Mouse (Mus musculus): ENCODE data around the gene Gm11099. TPM values are rescaled to one million over a fixed set of nuclear protein-coding genes. Genes with fewer than 3 reads are reported as not detected.

The Gm11099 gene
- not detected for total RNA-seq (2021)
- long read RNA-seq, experiment 1, result 0 reads
- long read RNA-seq, experiment 2, partial matches to known transcripts, result 0 of 1 reads
- long read RNA-seq, experiment 2, other reads (novel, unspliced or antisense), result 1 of 1 reads

DNA sequence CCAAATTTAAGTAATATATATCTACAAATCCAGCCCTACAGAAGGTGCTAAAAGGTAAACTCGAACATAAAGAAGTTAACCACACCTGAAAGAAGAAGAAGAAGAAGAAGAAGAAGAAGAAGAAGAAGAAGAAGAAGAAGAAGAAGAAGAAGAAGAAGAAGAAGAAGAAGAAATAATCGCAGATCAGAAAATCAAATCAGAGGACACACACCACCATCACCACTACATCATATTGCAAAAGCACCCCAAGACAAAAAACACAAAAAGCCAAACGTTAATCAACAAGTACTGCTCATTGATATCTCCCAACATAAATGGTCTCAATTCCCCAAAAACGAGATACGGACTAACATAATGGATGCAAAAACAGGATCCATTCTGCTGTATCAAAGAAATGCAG, at the start of gene Gm11099:
Gm11099 (plus strand) TSS at position 301 of the 400 bp plus-strand sequence.
- DNase-seq (ENCODE audit: low spot score in 2 of 2), result no peak

DNA sequence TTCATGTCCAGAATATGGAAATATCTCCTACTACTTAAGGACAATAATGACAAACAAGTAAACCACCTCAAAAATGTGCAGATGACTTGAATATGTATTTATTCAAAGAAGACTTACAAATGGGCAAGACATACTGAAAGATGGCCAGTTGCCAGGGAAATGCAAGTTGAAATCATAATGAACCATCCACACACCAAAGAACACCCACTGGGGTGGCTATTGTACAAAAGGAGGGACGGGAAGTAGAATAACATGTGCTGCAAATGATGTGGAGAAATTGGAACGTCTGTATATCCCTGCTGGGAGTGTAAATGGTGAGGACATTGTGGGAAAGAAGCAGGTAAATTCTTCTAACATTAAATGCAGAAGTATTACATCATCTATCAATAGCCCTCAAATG, 46.3 kb upstream of the Gm11099 start:
- no peak for DNase-seq (ENCODE audit: low spot score in 2 of 2)

DNA sequence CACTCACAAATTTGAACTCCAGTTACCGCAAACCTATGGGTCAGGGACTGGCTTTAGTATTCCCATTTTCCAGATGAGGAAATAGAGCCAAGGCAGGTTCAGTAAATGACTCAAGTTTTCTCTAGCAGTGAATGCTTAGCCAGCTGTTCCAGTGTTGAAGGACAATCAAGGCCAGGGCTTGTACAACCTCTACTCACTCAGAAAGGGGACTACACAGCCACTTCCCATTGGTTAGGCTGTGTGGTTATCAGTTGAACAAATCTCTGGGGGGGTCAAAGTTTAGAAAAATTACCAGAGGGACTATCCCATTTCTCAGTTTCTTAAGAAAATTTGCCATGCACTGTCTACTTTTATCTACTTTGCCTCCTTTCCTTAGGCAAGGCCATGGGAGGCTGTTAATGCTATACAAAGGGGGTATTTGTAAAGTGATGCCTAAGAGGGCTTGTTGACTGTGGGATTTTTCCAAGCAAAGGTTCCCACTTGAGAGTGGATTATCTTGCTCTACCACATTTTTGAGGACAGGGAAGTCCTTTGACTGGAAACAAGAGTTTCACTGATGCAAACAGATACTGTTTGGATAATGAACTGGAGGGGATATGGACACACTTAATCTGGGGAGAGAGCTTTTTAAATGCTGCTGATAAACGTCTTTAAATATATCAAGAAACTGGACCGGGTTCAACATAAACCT, 30.2 kb upstream of the Gm11099 start:
- no peak for DNase-seq (ENCODE audit: low spot score in 2 of 2)

DNA sequence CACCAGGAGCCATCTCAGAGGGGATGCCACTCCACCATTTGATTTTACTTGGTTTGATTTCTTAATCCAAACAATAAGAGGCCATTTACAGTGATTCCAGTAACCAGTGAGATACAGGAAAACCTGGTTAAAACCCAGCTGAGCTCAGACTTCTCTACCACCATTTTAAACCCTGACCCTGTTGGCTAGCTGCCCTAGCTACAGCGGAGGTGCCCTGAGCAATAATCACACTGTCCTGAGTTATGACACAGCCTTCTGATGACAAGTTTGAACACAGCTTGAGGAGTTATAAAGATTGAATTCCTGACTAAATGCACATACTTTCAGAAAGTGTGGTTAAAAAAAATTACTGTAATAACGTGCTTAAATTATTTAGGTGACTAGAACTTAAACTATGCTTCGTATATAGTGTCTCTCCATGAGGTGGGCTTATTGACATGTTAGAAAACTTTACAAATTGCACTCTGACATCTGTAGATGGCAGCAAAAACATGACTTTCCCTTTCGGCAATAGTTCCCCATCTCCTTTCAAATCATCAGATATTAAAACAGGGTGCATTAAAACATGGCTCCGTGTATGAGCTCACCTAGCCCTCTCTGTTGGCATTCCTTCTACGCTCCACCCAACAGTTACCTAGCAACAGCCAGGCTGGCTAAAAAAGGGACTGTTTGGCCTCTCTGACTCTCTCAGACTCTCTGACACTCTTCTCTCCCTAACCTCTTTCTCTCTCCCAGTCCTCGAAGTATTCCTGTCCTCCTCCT, 29.1 kb upstream of the Gm11099 start:
- DNase-seq (ENCODE audit: low spot score in 2 of 2), result peak in 1 of 2 experiments; percentile 55

DNA sequence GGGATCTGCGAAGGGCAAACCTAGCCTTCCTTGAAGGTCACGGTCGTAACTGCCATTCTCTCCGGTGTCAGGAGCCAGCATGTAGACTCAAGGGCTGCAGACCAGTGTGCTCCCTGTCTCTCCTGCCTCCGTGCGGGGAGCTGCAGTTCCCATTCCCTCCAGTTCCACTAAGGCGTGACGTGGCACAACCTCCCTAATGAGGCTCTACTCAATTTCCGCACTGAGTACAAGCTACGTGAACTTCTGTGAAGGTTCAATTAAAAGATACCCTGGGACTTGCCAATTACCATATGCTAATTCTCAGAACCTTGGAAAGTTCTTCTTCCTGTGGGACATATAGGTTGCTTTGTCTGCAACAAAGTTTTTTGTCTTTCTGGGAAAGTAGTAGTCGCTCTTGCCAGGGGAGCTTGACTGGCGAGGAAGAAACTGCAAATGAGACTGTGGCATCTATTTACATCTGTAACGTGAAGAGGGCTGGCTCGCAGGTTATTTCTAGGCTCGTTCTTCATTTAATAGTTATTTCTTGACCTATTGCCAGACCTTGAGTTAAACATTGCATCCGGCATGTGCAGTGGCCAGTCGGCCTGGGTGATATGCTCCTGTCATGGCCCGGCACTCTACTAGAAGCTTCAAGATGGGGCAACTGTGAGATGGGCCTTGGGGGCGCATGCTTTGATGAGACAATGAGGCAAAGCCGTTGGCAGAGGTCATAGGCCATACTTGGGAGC, 26.8 kb upstream of the Gm11099 start:
- DNase-seq (ENCODE audit: low spot score in 2 of 2), result no peak

DNA sequence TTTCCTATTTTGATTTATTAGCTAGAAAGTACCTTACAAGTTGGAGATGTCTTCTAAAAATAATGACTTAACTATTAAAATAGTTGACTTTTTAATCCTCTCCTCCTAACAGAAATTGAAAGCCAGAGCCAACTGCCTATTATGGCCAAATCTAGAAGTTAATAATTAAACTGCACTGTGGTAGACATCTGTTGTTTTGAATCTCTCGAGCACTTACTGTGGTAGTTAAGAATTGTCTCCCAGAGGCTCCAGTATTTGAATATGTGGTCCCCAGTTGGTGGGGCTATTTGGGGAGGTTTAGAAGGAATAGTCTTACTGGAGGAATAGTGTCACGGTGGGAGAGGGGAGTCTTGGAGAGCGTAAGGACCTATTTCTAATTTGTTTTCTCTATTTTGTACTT, 18.2 kb upstream of the Gm11099 start:
- peak in 1 of 2 experiments; percentile 26 for DNase-seq (ENCODE audit: low spot score in 2 of 2)

DNA sequence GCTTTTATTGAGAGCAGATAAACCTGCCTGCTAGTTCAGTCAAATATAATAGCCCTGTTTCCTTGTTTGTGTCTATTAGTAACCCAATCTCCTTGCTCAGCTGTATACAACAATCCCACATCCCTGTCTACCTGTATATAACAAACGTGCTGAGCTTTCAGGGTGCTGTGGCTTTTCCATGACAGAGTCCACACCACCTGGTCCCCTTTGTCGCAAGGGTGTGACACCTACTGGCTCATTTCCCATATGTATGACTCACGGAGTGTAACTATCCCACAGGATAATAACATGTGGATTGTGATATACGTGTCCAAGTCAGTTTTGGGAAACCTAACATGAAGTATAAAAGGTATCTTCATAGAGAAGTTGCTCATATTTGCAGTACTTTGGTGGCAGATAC, 16.8 kb upstream of the Gm11099 start:
- DNase-seq (ENCODE audit: low spot score in 2 of 2), result no peak

DNA sequence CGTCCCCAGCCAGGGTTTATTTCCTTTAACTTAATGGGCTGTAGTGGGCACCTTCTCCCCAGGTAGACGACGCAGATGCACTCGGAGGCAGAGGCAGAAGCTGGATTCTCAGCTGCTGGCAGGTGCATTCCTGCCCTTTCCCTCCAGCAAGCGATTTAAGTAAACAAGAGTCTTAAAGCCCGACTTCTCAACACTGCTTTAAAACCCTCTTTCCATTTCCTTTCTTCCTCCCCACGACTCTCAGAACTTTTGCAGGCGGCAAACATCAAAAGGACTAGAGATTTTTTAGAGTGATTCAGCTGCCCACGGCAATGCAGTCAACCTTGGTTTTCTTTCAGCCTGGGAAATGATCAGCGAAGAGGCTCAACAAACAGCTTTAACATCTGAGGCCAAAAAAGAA, 14.7 kb upstream of the Gm11099 start:
- DNase-seq (ENCODE audit: low spot score in 2 of 2), result no peak

DNA sequence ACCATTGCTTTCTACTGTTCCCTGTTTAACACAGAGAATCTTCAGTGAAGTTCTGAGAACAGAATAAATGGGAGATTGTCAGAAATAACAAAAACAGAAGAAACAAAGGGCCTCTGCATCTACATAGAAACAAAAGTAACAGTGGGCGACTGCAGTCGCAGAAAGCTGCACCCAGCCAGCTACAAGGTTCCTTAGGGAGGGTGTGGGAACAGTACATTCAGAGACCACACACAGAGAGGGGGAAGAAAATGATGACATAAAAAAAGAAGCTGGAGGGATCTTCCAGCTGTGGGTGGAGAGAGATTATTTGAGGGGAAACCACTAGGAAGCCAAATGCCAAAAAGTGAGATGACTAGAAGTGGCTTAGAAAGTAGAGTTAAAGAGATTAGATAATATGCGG, 20.6 kb downstream of the Gm11099 start:
- no peak for DNase-seq (ENCODE audit: low spot score in 2 of 2)

DNA sequence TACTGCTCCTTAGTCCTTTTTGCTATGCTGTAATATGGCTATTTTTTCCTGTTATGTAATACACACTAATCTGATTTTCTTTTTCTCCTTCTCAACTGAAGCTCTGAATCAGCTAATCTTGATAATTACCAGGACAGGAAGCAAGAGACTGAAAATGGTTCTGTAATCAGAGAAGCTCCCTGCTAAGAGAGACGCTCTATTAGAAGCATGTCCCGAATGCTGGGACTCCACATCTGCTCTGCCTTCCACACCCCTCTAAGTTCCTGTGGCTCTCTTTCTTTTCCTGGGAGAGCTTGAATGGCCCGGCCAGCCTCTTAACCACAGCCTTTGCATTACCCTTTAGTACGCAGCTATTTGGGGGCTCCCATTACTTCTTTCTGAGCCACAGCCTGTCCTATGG, 45.8 kb downstream of the Gm11099 start:
- DNase-seq (ENCODE audit: low spot score in 2 of 2), result no peak

DNA sequence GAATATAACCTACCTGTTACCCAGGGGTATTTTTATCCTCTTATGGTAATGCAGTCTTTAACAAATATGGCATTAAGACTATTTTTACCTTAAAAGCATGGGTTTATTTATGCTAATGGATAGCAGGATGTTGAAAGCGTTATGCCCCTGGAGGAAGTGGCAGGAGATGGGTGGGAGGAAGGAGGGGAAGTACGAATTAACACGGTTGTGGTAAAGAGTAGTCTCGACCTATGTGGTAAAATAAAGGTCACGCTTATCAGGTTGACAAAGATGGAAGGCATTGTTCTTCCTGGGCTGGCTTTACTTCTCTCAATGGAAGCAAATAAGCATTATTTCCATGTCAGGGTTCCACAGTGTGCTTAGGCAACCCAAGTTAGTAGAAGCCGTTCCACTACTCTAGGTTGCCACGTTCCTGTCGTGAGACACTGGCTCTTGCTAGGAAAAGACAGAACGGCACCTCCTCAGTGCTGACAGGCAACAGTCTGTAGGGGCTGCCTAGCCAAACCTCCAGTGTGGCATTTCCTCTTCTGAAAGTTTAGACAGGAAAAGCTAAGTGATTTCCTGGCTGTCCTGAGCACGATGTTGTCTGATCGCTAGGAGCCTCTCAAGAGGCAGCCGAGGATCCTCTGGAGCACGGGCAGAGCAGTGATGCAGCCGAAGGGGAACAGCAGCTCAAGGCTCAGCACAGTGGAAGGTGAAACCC, 47.7 kb downstream of the Gm11099 start:
- no peak for DNase-seq (ENCODE audit: low spot score in 2 of 2)

DNA sequence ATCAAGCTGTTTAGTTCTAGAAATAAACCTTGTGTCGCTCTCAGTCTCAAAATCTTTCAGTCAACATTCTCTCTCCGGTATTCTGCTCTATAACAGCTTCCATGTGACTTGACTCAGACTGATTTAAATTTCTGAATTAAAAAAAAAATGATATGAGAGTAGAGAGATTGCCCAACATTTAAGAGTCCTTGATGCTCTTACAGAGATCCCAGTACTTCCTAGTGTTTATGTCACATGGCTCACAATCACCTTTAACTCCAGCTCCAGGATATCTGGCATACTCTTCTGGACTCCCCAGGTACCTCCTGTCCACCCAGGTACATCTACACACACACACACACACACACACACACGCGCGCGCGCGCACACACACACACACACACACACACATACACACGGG, 53.1 kb downstream of the Gm11099 start:
- no peak for DNase-seq (ENCODE audit: low spot score in 2 of 2)

DNA sequence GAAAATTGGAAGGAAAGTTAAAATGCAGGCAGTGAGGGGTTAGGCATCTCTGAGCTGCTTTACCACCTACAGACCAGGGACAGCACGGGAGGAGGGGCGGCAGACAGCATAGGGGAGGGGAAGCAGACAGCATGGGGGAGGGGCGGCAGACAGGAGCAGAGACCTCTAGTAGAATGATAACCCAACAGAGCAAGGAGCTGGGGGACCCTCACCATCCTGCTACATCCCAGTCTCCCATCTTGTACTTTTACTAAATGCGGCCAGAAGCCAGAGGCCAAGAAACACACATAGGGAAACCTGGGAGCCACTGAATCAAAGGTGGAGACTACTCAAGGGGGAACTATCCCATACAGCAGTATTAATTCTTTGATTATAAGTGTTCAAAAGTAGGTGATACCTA, 59.1 kb downstream of the Gm11099 start:
- DNase-seq (ENCODE audit: low spot score in 2 of 2), result no peak

DNA sequence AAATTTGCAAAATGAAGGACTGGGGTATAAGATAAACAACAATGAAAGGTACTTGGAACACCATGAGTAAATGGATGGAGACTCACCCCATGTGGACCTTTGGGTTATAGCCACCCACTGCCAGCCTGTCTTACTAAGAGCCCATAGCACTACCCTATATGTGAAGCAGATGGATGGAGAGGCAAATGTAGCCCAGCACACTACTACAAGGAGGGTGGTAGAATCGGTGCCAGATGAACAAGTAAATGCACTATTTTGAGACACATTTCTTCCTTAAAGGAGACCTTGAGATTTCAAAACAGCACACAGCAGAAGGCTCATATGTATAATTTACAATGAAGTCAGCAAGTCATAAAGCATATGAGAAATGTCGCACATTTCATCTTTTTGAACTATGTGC, 66.3 kb downstream of the Gm11099 start:
- DNase-seq (ENCODE audit: low spot score in 2 of 2), result no peak

DNA sequence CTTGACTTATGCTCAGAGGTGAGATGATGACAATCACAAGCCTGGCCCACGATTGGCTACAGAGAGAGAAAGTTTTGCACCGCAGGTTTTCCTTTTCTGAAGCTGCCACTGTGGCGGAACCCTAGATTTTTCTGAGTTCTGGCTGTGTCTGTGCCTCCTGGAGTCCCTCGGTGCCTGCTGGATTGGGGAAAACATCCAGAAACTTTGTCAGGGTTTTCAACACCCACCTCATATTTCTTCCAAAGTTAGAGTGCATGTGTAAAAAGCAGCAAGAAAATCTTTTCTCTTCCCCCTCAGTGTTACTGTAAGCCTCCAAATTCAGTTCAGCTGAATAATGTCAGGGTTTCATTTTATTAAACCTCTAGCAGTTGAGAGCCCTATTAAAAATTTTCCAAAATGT, 82.1 kb downstream of the Gm11099 start:
- no peak for DNase-seq (ENCODE audit: low spot score in 2 of 2)

DNA sequence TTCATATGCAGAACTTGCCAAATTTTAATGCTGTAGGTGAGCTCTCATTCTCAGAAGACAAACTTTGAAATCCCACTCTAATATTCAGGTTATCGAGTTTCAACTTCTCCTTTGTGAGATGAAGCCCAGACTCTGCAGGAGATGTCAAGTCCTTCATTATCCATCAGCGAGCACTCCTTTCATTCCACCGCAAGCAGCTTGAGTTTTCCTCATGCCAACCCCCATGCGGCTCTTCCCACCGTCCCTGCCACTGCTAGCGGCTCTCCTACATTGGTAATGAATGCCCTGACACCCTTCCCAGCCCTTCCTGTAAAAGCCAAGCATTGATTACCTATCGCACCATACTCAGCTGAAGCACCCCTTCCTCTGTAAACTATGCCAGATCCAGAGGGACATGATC, 89.6 kb downstream of the Gm11099 start:
- DNase-seq (ENCODE audit: low spot score in 2 of 2), result no peak

DNA sequence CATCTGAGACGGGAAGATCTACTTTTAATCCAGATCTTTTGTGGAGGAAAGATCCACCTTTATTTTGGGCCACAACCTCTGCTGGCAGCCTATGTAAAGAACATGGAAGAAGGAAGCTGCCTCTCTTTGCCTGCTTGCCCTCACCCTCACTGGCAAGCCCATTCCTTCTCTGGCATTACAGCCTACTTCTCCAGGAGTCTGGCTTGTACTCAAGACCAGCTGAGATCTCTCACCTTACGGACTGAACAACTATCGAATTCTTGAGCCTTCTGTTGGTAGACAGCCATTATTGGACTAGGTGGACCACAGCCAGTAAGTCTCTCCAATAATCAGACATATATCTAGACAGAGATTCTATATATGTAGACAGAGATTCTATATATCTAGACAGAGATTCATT, 92.9 kb downstream of the Gm11099 start:
- DNase-seq (ENCODE audit: low spot score in 2 of 2), result no peak

DNA sequence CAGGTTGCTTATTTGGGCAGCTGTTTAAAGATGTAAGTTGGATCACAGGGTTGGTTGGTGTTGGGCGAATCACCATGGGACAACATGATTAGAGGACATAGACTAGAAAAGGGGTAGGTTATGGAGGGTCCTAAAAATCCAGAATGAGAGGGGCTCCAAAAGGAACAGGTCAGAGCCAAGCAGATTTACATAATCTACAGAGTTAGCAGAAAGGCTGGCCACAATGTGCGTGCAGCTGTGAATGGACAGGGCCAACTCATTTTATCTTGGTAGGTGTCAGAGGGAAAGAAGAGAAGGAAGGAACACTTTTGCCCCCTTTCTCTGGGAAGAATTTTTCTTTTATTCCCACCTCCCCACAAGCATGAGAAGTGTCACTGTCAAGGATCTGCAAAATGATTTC, 97.1 kb downstream of the Gm11099 start:
- no peak for DNase-seq (ENCODE audit: low spot score in 2 of 2)

DNA sequence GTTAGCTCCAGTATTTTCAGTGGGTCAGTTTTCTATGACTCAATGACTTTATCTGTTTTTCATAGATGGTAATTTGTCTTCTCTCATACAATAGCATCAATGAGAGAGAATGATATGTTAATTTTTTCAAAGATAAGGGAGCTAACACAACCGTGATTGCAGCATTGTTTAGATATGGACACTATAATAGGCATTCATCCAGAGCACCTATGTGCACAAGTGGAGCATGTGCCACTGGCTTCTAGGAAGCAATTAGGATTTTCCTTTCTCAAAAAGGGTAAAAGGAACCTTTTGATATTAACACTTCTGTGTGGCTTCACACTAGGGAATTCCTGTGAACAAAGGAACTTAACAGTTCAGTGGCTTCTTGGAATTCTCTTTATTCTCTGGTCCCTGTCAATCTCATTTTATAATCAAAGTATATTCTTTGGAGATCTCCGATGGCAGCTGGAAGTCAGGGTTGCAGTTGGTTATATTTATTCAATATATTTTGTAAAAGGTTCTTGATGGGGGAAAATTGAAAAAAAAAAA, 97.6 kb downstream of the Gm11099 start:
- DNase-seq (ENCODE audit: low spot score in 2 of 2), result no peak
